28 mouse cellular contexts compared by ENCODE assay signal in the genomic region with DNA sequence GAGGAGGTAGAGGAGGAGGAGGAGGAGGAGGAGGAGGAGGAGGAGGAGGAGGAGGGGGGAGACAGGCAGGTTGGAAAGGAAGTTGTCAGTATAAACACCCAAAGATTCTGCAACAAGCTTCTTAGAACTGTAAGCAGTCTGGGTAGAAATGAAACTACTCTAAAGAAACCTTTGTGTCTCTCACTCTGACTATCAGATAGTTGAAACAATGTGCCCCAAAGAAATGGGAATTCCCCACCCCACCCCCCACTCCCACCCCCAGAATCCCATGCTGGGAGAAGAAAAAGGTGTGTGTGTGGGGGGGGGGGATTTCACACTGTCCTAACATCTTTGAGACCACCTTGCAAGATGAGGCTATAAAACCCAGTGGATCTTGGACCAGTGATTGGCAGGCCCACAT.
DNase-seq lines count a peak whose midpoint lies in the region; ATAC-seq and TF ChIP-seq lines count a peak whose summit lies in the region.
"Had no signal": no experiment of that assay in that cellular context is flagged by ENCODE, and none has a peak within 500 bp of the region (broad histone marks: within the 10 kb centered on the region; RNA-seq: fewer than 3 reads in every experiment).

No protein-coding gene starts in this region.

- TF ChIP-seq CTCF in CH12.LX (conservative IDR thresholded peaks at IDR 0.05 in 1 of 2, IDR thresholded peaks at IDR 0.05 in 1 of 2; ENCODE audit: low read depth in 2 of 2, low read length in 2 of 2) = no peak

- no peak for TF ChIP-seq POLR2A in CH12.LX (IDR thresholded peaks at IDR 0.05; ENCODE audit: low read depth, low read length)

- no peaks in the 10 kb centered on the region for H3K9me3 ChIP-seq in liver, embryonic 12.5 days (replicated peaks)
- peaks cover 8% of the 10 kb centered on the region for H3K9me3 ChIP-seq in CH12.LX (replicated peaks; ENCODE audit: low read length)
- no peaks in the 10 kb centered on the region for H3K9me3 ChIP-seq in liver, embryonic 15.5 days (replicated peaks)
- H3K9me3 ChIP-seq: embryonic facial prominence, embryonic 10.5 days; embryonic facial prominence, embryonic 13.5 days; forebrain, embryonic 12.5 days; forebrain, embryonic 15.5 days; heart, embryonic 12.5 days; heart, embryonic 15.5 days; hindbrain, embryonic 10.5 days; hindbrain, embryonic 13.5 days had no signal

- ATAC-seq in liver, embryonic 12.5 days = no peak
- no peak for ATAC-seq in liver, embryonic 15.5 days (ENCODE audit: insufficient read depth)
- ATAC-seq: forebrain, embryonic 15.5 days; hindbrain, postnatal 0 days had no signal

- no peaks in the 10 kb centered on the region for H3K79me2 ChIP-seq in CH12.LX (replicated peaks; ENCODE audit: control insufficient read depth, extremely low read depth, insufficient read depth, poor library complexity, severe bottlenecking)

- DNase-seq in liver = no peak
- DNase-seq in CH12.LX (ENCODE audit: extremely low read depth) = no peak
- no peak for DNase-seq in urinary bladder, postnatal 25 days (ENCODE audit: low spot score)
- no peak for DNase-seq in urinary bladder, postnatal 4 days (ENCODE audit: low spot score in 2 of 2)
- DNase-seq: adrenal gland, adult 8-10 months; adrenal gland, postnatal 25 days; B cell, adult 2 months; cerebellum, adult 11-12 months; cerebellum, adult 8-10 months; cerebellum, postnatal 10 days; cerebellum, postnatal 36 days; embryo, embryonic 11 days; gastrocnemius, postnatal 25 days; heart, adult 18-20 months; heart, postnatal 10 days; heart, postnatal 36 days had no signal

- dilution Hi-C loops in CH12.LX (cut with MboI; ENCODE audit: extremely low pct_ligation_motif_present, extremely low pct_unique_long_range_greater_than_20kb, low sequenced_read_pairs) = no loop called here

- no peaks in the 10 kb centered on the region for H3K36me3 ChIP-seq in liver, embryonic 12.5 days
- no peaks in the 10 kb centered on the region for H3K36me3 ChIP-seq in CH12.LX (replicated peaks in 1 of 2; ENCODE audit: control insufficient read depth in 1 of 2, insufficient read depth in 1 of 2, low read length in 1 of 2)
- H3K36me3 ChIP-seq in liver, embryonic 15.5 days (replicated peaks) = peaks cover 3% of the 10 kb centered on the region; the same call in 1 of the 2 replicates
- H3K36me3 ChIP-seq: embryonic facial prominence, embryonic 13.5 days; forebrain, embryonic 12.5 days; forebrain, embryonic 15.5 days; heart, embryonic 15.5 days; hindbrain, embryonic 13.5 days had no signal

- TF ChIP-seq RAD21 in CH12.LX (IDR thresholded peaks at IDR 0.05; ENCODE audit: low read depth, low read length) = no peak

- peaks cover 20% of the 10 kb centered on the region; the same call in 1 of the 2 replicates for H3K4me1 ChIP-seq in liver, embryonic 12.5 days
- H3K4me1 ChIP-seq in CH12.LX (ENCODE audit: control insufficient read depth in 1 of 2, insufficient read depth in 2 of 2) = peaks cover 0 to 22% of the 10 kb centered on the region in 2 experiments; a peak in 3 of 4 replicates
- peaks cover 4% of the 10 kb centered on the region for H3K4me1 ChIP-seq in liver, embryonic 15.5 days (replicated peaks)
- H3K4me1 ChIP-seq: embryonic facial prominence, embryonic 13.5 days; forebrain, embryonic 12.5 days; forebrain, embryonic 15.5 days had no signal

- H3K27me3 ChIP-seq in liver, embryonic 12.5 days (replicated peaks) = no peaks in the 10 kb centered on the region
- H3K27me3 ChIP-seq in CH12.LX (replicated peaks) = peaks cover 44% of the 10 kb centered on the region
- no peaks in the 10 kb centered on the region for H3K27me3 ChIP-seq in liver, embryonic 15.5 days
- H3K27me3 ChIP-seq: embryonic facial prominence, embryonic 13.5 days; forebrain, embryonic 12.5 days; forebrain, embryonic 15.5 days; heart, embryonic 12.5 days; heart, embryonic 15.5 days; hindbrain, embryonic 13.5 days had no signal

- TF ChIP-seq EP300 in CH12.LX (IDR thresholded peaks at IDR 0.05; ENCODE audit: low read length) = peak; percentile 65

- H3K27ac ChIP-seq in liver, embryonic 12.5 days = 0 out of 2 replicates have a peak overlapping the region, but pooled peaks have one; percentile 2
- H3K27ac ChIP-seq in CH12.LX (ENCODE audit: insufficient read depth, low read depth) = peak overlapping the region; percentile 54
- H3K27ac ChIP-seq in liver, embryonic 15.5 days (replicated peaks) = peak overlapping the region; percentile 53; the same call in 1 of the 2 replicates
- H3K27ac ChIP-seq: embryonic facial prominence, embryonic 10.5 days; embryonic facial prominence, embryonic 13.5 days; forebrain, embryonic 12.5 days; forebrain, embryonic 15.5 days; heart, embryonic 15.5 days; hindbrain, embryonic 10.5 days; hindbrain, embryonic 13.5 days; hindbrain, postnatal 0 days had no signal

- H3K9ac ChIP-seq in liver, embryonic 12.5 days = no peak overlapping the region
- no peak overlapping the region for H3K9ac ChIP-seq in CH12.LX (ENCODE audit: insufficient read depth, low read depth)
- H3K9ac ChIP-seq in liver, embryonic 15.5 days = no peak overlapping the region
- H3K9ac ChIP-seq: embryonic facial prominence, embryonic 13.5 days; forebrain, embryonic 12.5 days; forebrain, embryonic 15.5 days; heart, embryonic 12.5 days; heart, embryonic 15.5 days; hindbrain, embryonic 13.5 days had no signal

- in situ Hi-C loops in CH12.LX (cut with MboI; ENCODE audit: low pct_ligation_motif_present, low pct_unique_long_range_greater_than_20kb, low sequenced_read_pairs) = no loop called here

- H3K4me2 ChIP-seq in liver, embryonic 12.5 days = no peak overlapping the region
- peak overlapping the region; percentile 42; the same call in 1 of the 2 replicates for H3K4me2 ChIP-seq in CH12.LX (ENCODE audit: insufficient read depth, low read depth, poor library complexity, severe bottlenecking)
- H3K4me2 ChIP-seq in liver, embryonic 15.5 days = no peak overlapping the region
- H3K4me2 ChIP-seq: embryonic facial prominence, embryonic 13.5 days; forebrain, embryonic 12.5 days; forebrain, embryonic 15.5 days; heart, embryonic 12.5 days; heart, embryonic 15.5 days; hindbrain, embryonic 13.5 days had no signal

- H3K4me3 ChIP-seq in liver, embryonic 12.5 days = no peak overlapping the region
- no peak overlapping the region for H3K4me3 ChIP-seq in CH12.LX (replicated peaks in 1 of 3; ENCODE audit: low read depth in 2 of 3, low read length in 2 of 3, poor library complexity in 1 of 3)
- no peak overlapping the region for H3K4me3 ChIP-seq in liver, embryonic 15.5 days (replicated peaks)
- H3K4me3 ChIP-seq: embryonic facial prominence, embryonic 10.5 days; embryonic facial prominence, embryonic 13.5 days; erythroblast, embryonic 14.5 days; forebrain, embryonic 12.5 days; forebrain, embryonic 15.5 days; heart, embryonic 12.5 days; heart, embryonic 15.5 days; hindbrain, embryonic 10.5 days; hindbrain, embryonic 13.5 days had no signal

TF ChIP-seq in CH12.LX, 34 proteins besides CTCF, POLR2A, EP300 and RAD21:
- 0 out of 2 replicates have a peak, but pooled peaks have one; percentile 11 for TF ChIP-seq BHLHE40 (IDR thresholded peaks at IDR 0.05; ENCODE audit: low read depth, low read length)
- peak; percentile 38; the same call in 1 of the 2 replicates for TF ChIP-seq JUN (IDR thresholded peaks at IDR 0.05; ENCODE audit: insufficient read depth, low read depth, low read length)
- 0 out of 2 replicates have a peak, but pooled peaks have one; percentile 11 for TF ChIP-seq CHD2 (IDR thresholded peaks at IDR 0.05; ENCODE audit: low read length)
- no peak for TF ChIP-seq TBP (conservative IDR thresholded peaks at IDR 0.05; ENCODE audit: low read depth, low read length)
- TF ChIP-seq TCF12 (IDR thresholded peaks at IDR 0.05; ENCODE audit: low read depth, low read length) = peak; percentile 47; the same call in 1 of the 2 replicates
- no peak for TF ChIP-seq ZKSCAN1 (IDR thresholded peaks at IDR 0.05; ENCODE audit: borderline replicate concordance, low read depth, low read length)
- TF ChIP-seq IRF4 (IDR thresholded peaks at IDR 0.05; ENCODE audit: low read depth, low read length) = peak; percentile 85
- TF ChIP-seq MAZ (IDR thresholded peaks at IDR 0.05; ENCODE audit: low read depth, low read length) = peak; percentile 47; the same call in 1 of the 2 replicates

Comparison
In these comparisons a context has a peak if more than half of its experiments do, and no peak if none do; other contexts are left out.
1. H3K27ac ChIP-seq: peak in every context shown above with its lines; median percentile 54 in CH12.LX; 53 in liver, embryonic 15.5 days; 2 in liver, embryonic 12.5 days.